Mouse (Mus musculus) left cerebral cortex, postnatal 4 days (tissue): ENCODE data around the gene Rpl35. TPM values are rescaled to one million over a fixed set of nuclear protein-coding genes. Genes with fewer than 3 reads are reported as not detected.
A peak's percentile ranks its signal among the peaks of the same experiment; 100 is the strongest.
"Not testable (repeated sequence)": the region's sequence is repeated elsewhere in the genome, so short reads cannot be mapped to it uniquely, and the experiment has no call there.

ENCODE experiments used
- DNase-seq: peaks from one replicate; pipeline ENCODE4 v3.0.0-alpha.2; 2022
- intact Hi-C: fragments of 180-260 bp; cut with DNase I; formaldehyde crosslinking; loops from one replicate; pipeline ENCODE4 v1.15.1; 2025
- total RNA-seq, 2 experiments: library from RNA; stranded (reverse); gene quantifications; 2 replicates each; pipeline ENCODE4 v1.2.3; 2021

Rpl35 gene
- 100 to 1,000 TPM; 436 to 486 TPM for total RNA-seq

GRCm38 (mm10) chr2:39005574-39006079, at the start of gene Rpl35:
TSS of gene Rpl35 (minus strand) at chr2:39005624.
- DNase-seq = peak; percentile 31
- intact Hi-C loops = no loop called here

- no peak for DNase-seq
- intact Hi-C loops = loop anchor here (10.0 kb wide), 1 partner anchor 56 kb away; no protein-coding TSS in a partner anchor
These were observed 43.1 kb upstream of the Rpl35 start for GRCm38 (mm10) chr2:39048515-39048914.

- DNase-seq = no peak
- intact Hi-C loops = loop anchor here (10.0 kb wide), 1 partner anchor 65 kb away; no protein-coding TSS in a partner anchor
These were observed 34.8 kb upstream of the Rpl35 start for GRCm38 (mm10) chr2:39040215-39040614.

GRCm38 (mm10) chr2:39031611-39032010, 26.2 kb upstream of the Rpl35 start:
- intact Hi-C loops = loop anchor here (10.0 kb wide), 1 partner anchor 163 kb away; the partner anchor contains the start of gene Scai
- DNase-seq = no peak

GRCm38 (mm10) chr2:39020004-39020403, 14.6 kb upstream of the Rpl35 start:
- intact Hi-C loops = no loop called here
- DNase-seq = no peak

GRCm38 (mm10) chr2:39016581-39016980, 11.2 kb upstream of the Rpl35 start:
- intact Hi-C loops = no loop called here
- no peak for DNase-seq

GRCm38 (mm10) chr2:39012768-39013279, 7.4 kb upstream of the Rpl35 start:
- no peak for DNase-seq
- intact Hi-C loops = no loop called here

- intact Hi-C loops = no loop called here
- no peak for DNase-seq
These were observed 6.5 kb upstream of the Rpl35 start for GRCm38 (mm10) chr2:39011971-39012370.

GRCm38 (mm10) chr2:39011264-39011663, 5.8 kb upstream of the Rpl35 start:
- no peak for DNase-seq
- intact Hi-C loops = no loop called here

- DNase-seq, intact Hi-C loops: not testable (repeated sequence)
These were observed 4.7 kb upstream of the Rpl35 start for GRCm38 (mm10) chr2:39010144-39010543.

GRCm38 (mm10) chr2:39008954-39009365, 3.5 kb upstream of the Rpl35 start:
- DNase-seq = no peak

GRCm38 (mm10) chr2:39008350-39008851, 3.0 kb upstream of the Rpl35 start:
- intact Hi-C loops = no loop called here
- DNase-seq = no peak

More at GRCm38 (mm10) chr2:39008954-39009365, 3.5 kb upstream of the Rpl35 start:
- intact Hi-C loops = no loop called here

GRCm38 (mm10) chr2:39007865-39008264, 2.4 kb upstream of the Rpl35 start:
- peak; percentile 93 for DNase-seq
- intact Hi-C loops = no loop called here

- intact Hi-C loops = no loop called here
- no peak for DNase-seq
These were observed 816 bp upstream of the Rpl35 start for GRCm38 (mm10) chr2:39006149-39006730.

- peak; percentile 93 for DNase-seq
- intact Hi-C loops = no loop called here
These were observed 466 bp downstream of the Rpl35 start, which contains the start of gene Arpc5l for GRCm38 (mm10) chr2:39004880-39005435. TSS of gene Arpc5l (plus strand) at chr2:39005348.

GRCm38 (mm10) chr2:39004372-39004771, 1.1 kb downstream of the Rpl35 start:
- intact Hi-C loops = no loop called here
- DNase-seq = no peak

- DNase-seq = no peak
- intact Hi-C loops = no loop called here
These were observed 1.9 kb downstream of the Rpl35 start for GRCm38 (mm10) chr2:39003512-39003911.

GRCm38 (mm10) chr2:39003106-39003505, 2.3 kb downstream of the Rpl35 start:
- DNase-seq = no peak
- intact Hi-C loops = no loop called here

- intact Hi-C loops = no loop called here
These were observed 3.6 kb downstream of the Rpl35 start for GRCm38 (mm10) chr2:39001866-39002265.

GRCm38 (mm10) chr2:39000587-39000919, 4.9 kb downstream of the Rpl35 start:
- DNase-seq = no peak
- intact Hi-C loops = no loop called here

More at GRCm38 (mm10) chr2:39001866-39002265, 3.6 kb downstream of the Rpl35 start:
- DNase-seq = no peak

GRCm38 (mm10) chr2:38999910-39000586, 5.4 kb downstream of the Rpl35 start:
- no peak for DNase-seq
- intact Hi-C loops = loop anchor here (2.0 to 10.0 kb wide), 2 partner anchors 73 to 205 kb away; partner anchors contain the start of gene Nr6a1
